Mouse (Mus musculus) intestine, postnatal 0 days (tissue): ENCODE measurements around the gene Gap43. TPM values are rescaled to one million over a fixed set of nuclear protein-coding genes. Genes with fewer than 3 reads are reported as not detected.
"Not testable (repeated sequence)": the region's sequence is repeated elsewhere in the genome, so short reads cannot be mapped to it uniquely, and the experiment has no call there.

Experiments
- ATAC-seq: fragments of 200-750 bp; cut with Nextera tagmentation; 2 replicates; pipeline ENCODE4 v1.8.0; 2017; ENCODE audit warnings: mild to moderate bottlenecking, moderate TSS enrichment, moderate library complexity
- H3K27ac ChIP-seq: fragments of 300-500 bp; sonication (generic); 2 replicates; pipeline ENCODE4 v1.5.1; 2014; ENCODE audit warnings: mild to moderate bottlenecking, low read depth, low read length, moderate library complexity
- H3K27me3 ChIP-seq: fragments of 300-500 bp; sonication (generic); replicated peaks from 2 replicates; pipeline ENCODE4 v1.6.1; 2014; ENCODE audit warnings: low read length, mixed read lengths; ENCODE audit not compliant: control insufficient read depth, insufficient read depth
- H3K36me3 ChIP-seq: fragments of 300-500 bp; sonication (generic); 2 replicates; pipeline ENCODE4 v1.6.1; 2014; ENCODE audit warnings: mild to moderate bottlenecking, moderate library complexity; ENCODE audit not compliant: control insufficient read depth, insufficient read depth
- H3K4me1 ChIP-seq: fragments of 300-500 bp; sonication (generic); replicated peaks from 2 replicates; pipeline ENCODE4 v1.6.1; 2014; ENCODE audit warnings: antibody characterized with exemption, low read length, mixed read lengths; ENCODE audit not compliant: control insufficient read depth, insufficient read depth
- H3K4me2 ChIP-seq: fragments of 300-500 bp; sonication (generic); replicated peaks from 2 replicates; pipeline ENCODE4 v1.6.1; 2014; ENCODE audit warnings: low read depth, mild to moderate bottlenecking, moderate library complexity
- H3K4me3 ChIP-seq: fragments of 300-500 bp; sonication (generic); 2 replicates; pipeline ENCODE4 v1.5.1; 2014; ENCODE audit warnings: low read depth, low read length
- H3K9ac ChIP-seq: fragments of 300-500 bp; sonication (generic); 2 replicates; pipeline ENCODE4 v1.6.1; 2014; ENCODE audit warnings: mild to moderate bottlenecking, low read depth, low read length
- H3K9me3 ChIP-seq: fragments of 300-500 bp; sonication (generic); 2 replicates; pipeline ENCODE4 v1.6.1; 2016; ENCODE audit warnings: mixed run types; ENCODE audit not compliant: control insufficient read depth
- CTCF ChIP-seq: sonication (generic); IDR thresholded peaks from 2 replicates; pipeline ENCODE4 v1.5.1; 2016; ENCODE audit warnings: low read depth, mild to moderate bottlenecking, control low read depth, antibody characterized with exemption, moderate library complexity
- WGBS: fragments of 180-500 bp; shearing (Covaris S2); extraction: QIAGEN DNeasy Blood & Tissue Kit; methylation state at CpG from one replicate; pipeline ENCODE4 v1.1.7; 2014; 5-methylcytosine and 5-hydroxymethylcytosine counted together
- polyA plus RNA-seq: library from polyadenylated mRNA; unstranded; fragments of >200 nt; fragmentation: Nextera tagmentation; extraction: Ambion mirVana; gene quantifications from 2 replicates; pipeline ENCODE4 v1.2.1, GENCODE M21; 2015

Gene Gap43
- polyA plus RNA-seq, 1 experiment from 2014 or later, result 39.6 TPM

DNA sequence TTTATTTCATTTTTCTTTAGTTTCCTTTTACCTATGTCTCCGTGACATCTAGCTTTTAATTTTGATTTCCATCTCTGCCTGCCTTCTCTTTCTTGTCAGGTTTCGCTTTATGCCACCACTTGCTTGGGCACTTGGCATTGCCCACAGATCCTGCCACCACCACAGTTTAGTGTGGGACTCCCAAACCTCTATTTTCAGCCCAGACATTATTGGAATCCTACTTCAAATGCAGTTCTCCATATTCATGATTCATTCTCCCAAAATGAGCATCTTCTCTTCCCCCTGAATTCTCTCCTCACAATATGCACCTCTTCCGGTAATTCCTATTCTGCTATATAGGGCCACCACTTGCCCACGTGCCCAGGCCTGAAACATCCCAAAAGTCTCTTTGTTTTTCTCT, 17.6 kb upstream of the Gap43 start:
- Histone ChIP-seq H3K4me1 (no peaks in the 10 kb centered on the region), H3K4me2 (no peak overlapping the region), H3K9ac (no peak overlapping the region), H3K27ac (no peak overlapping the region), H3K9me3 (no peaks in the 10 kb centered on the region), H3K27me3 (no peaks in the 10 kb centered on the region), H3K36me3 (no peaks in the 10 kb centered on the region), H3K4me3 (no peak overlapping the region)
- ATAC-seq, result no peak
- TF ChIP-seq CTCF, result no peak
- 81% methylated on average over 4 of the region's 4 CpGs for WGBS

GRCm38 (mm10) chr16:42350076-42350475, 9.6 kb upstream of the Gap43 start:
- no peaks in the 10 kb centered on the region for H3K9me3 ChIP-seq
- 88% methylated on average over 2 of the region's 2 CpGs for WGBS
- no peaks in the 10 kb centered on the region for H3K27me3 ChIP-seq
- no peaks in the 10 kb centered on the region for H3K36me3 ChIP-seq
- no peaks in the 10 kb centered on the region for H3K4me1 ChIP-seq
- no peak for TF ChIP-seq CTCF
- ATAC-seq, result no peak
- no peak overlapping the region for H3K9ac ChIP-seq
- H3K27ac ChIP-seq, result no peak overlapping the region
- no peak overlapping the region for H3K4me2 ChIP-seq
- H3K4me3 ChIP-seq, result no peak overlapping the region

GRCm38 (mm10) chr16:42340865-42341264, 414 bp upstream of the Gap43 start:
- WGBS, result 42% methylated on average over 2 of the region's 3 CpGs
- H3K9me3 ChIP-seq, H3K36me3 ChIP-seq, ATAC-seq, H3K4me2 ChIP-seq, H3K4me3 ChIP-seq, H3K9ac ChIP-seq, H3K27ac ChIP-seq, H3K4me1 ChIP-seq: not testable (repeated sequence)
- peaks cover 10% of the 10 kb centered on the region for H3K27me3 ChIP-seq

DNA sequence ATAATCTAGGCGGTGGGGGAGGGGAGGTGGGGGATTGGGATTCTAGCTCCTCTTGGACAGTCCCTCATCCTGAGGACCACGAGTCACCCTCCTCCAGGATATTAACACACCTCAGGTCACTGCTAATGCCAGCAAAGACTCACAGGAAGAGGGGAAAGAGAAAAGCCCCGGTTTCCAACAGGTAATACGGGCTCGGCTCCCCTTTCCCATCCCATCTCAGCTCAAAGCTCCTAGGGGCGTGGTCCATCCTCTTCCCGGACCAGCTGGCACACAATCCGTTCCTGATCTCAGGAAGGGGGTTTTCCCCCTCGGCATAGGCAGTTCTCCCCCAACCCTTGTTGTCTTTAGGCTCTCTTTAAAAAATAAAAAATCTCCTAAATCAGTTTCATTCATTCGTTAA, 939 bp downstream of the Gap43 start:
- peaks cover 2% of the 10 kb centered on the region; the same call in 1 of the 2 replicates for H3K4me1 ChIP-seq
- 1% methylated on average over 10 of the region's 10 CpGs for WGBS
- no peak overlapping the region for H3K9ac ChIP-seq
- peaks cover 10% of the 10 kb centered on the region for H3K27me3 ChIP-seq
- no peak for ATAC-seq
- H3K4me2 ChIP-seq, result peak overlapping the region; percentile 43
- no peaks in the 10 kb centered on the region for H3K9me3 ChIP-seq
- no peak overlapping the region for H3K27ac ChIP-seq
- H3K4me3 ChIP-seq, result peak overlapping the region; percentile 24
- TF ChIP-seq CTCF, result no peak
- H3K36me3 ChIP-seq, result no peaks in the 10 kb centered on the region

- H3K27me3 ChIP-seq, result peaks cover 10% of the 10 kb centered on the region
- no peaks in the 10 kb centered on the region for H3K9me3 ChIP-seq
- no peak overlapping the region for H3K4me3 ChIP-seq
- H3K4me1 ChIP-seq, result peaks cover 2% of the 10 kb centered on the region; the same call in 1 of the 2 replicates
- H3K9ac ChIP-seq, result no peak overlapping the region
- H3K36me3 ChIP-seq, result no peaks in the 10 kb centered on the region
- WGBS, result 23% methylated on average over 4 of the region's 4 CpGs
- no peak for ATAC-seq
- no peak for TF ChIP-seq CTCF
- no peak overlapping the region for H3K27ac ChIP-seq
- peak overlapping the region; percentile 43; the same call in 1 of the 2 replicates for H3K4me2 ChIP-seq
These were observed 1.5 kb downstream of the Gap43 start for GRCm38 (mm10) chr16:42338987-42339386.

GRCm38 (mm10) chr16:42338342-42338741, 2.1 kb downstream of the Gap43 start:
- peaks cover 2% of the 10 kb centered on the region; the same call in 1 of the 2 replicates for H3K4me1 ChIP-seq
- H3K4me2 ChIP-seq, result no peak overlapping the region
- no peaks in the 10 kb centered on the region for H3K36me3 ChIP-seq
- H3K4me3 ChIP-seq, result no peak overlapping the region
- 42% methylated on average over 4 of the region's 4 CpGs for WGBS
- H3K9ac ChIP-seq, result no peak overlapping the region
- no peak for TF ChIP-seq CTCF
- ATAC-seq, result no peak
- H3K27me3 ChIP-seq, result peaks cover 10% of the 10 kb centered on the region
- H3K27ac ChIP-seq, result no peak overlapping the region
- H3K9me3 ChIP-seq, result no peaks in the 10 kb centered on the region

GRCm38 (mm10) chr16:42337663-42338062, 2.8 kb downstream of the Gap43 start:
- Histone ChIP-seq H3K9me3 (no peaks in the 10 kb centered on the region), H3K4me1 (peaks cover 2% of the 10 kb centered on the region; the same call in 1 of the 2 replicates), H3K36me3 (no peaks in the 10 kb centered on the region), H3K4me2 (no peak overlapping the region), H3K27me3 (peaks cover 10% of the 10 kb centered on the region), H3K4me3 (no peak overlapping the region), H3K27ac (no peak overlapping the region), H3K9ac (no peak overlapping the region)
- TF ChIP-seq CTCF, result no peak
- WGBS, result 22% methylated on average over 2 of the region's 2 CpGs
- no peak for ATAC-seq
